Mouse (Mus musculus) olfactory bulb, adult 2 months (tissue): ENCODE results near the gene Card19.

Source experiments
- CTCF ChIP-seq: fragments of 200-500 bp; IDR thresholded peaks from 2 replicates; pipeline ENCODE4 v1.5.1; 2012; ENCODE audit warnings: low read depth, mild to moderate bottlenecking, low read length, moderate library complexity; ENCODE audit not compliant: insufficient read depth
- POLR2A ChIP-seq: fragments of 200-500 bp; IDR thresholded peaks from 2 replicates; pipeline ENCODE4 v1.6.1; 2012; ENCODE audit warnings: mild to moderate bottlenecking, low read depth, low read length, moderate library complexity; ENCODE audit not compliant: insufficient read depth

- TF ChIP-seq CTCF (no peak), POLR2A (no peak)
Measured at GRCm38 (mm10) chr13:49252746-49253145, 36.9 kb upstream of the Card19 start.
